8 mouse cellular contexts compared by ENCODE assay signal in genomic region chr17:29032274-29033069, GRCm38 (mm10). TPM values are rescaled to one million over a fixed set of nuclear protein-coding genes. Genes with fewer than 3 reads are reported as not detected.
DNase-seq lines count a peak whose midpoint lies in the region; ATAC-seq lines count a peak whose summit lies in the region.

Gene Srsf3, plus strand, starts transcription at chr17:29032628.

- H3K27me3 ChIP-seq in megakaryocyte, embryonic 14.5 days (replicated peaks), result no peaks in the 10 kb centered on the region

- peaks cover 25% of the 10 kb centered on the region for H3K36me3 ChIP-seq in megakaryocyte, embryonic 14.5 days (replicated peaks; ENCODE audit: low read length)

- DNase-seq in ZHBTc4 (ENCODE audit: low read depth, low spot score), result peak; percentile 99
- peak; percentile 96 to 98 for DNase-seq in gastrocnemius, adult 8-10 months (ENCODE audit: low spot score in 2 of 2)
- DNase-seq in hindlimb bud, embryonic 11.5 days (ENCODE audit: extremely low spot score, low read depth, low spot score), result peak; percentile 93
- peak; percentile 98 for DNase-seq in left cerebral cortex, adult 8-10 months (ENCODE audit: low spot score in 2 of 2)
- DNase-seq in right cerebral cortex, postnatal 10 days (ENCODE audit: low spot score in 2 of 2), result peak; percentile 100
- DNase-seq in urinary bladder, postnatal 25 days (ENCODE audit: low spot score), result peak; percentile 96

- H3K4me3 ChIP-seq in megakaryocyte, embryonic 14.5 days (replicated peaks), result peak within 1 kb of the TSS; percentile 97

- H3K4me1 ChIP-seq in megakaryocyte, embryonic 14.5 days, result peaks cover 44% of the 10 kb centered on the region

- H3K9me3 ChIP-seq in megakaryocyte, embryonic 14.5 days, result no peaks in the 10 kb centered on the region

- ATAC-seq in common myeloid progenitor, adult 5-6 weeks (replicated peaks; ENCODE audit: low read depth, poor library complexity, severe bottlenecking), result peak; percentile 89

RNA-seq across cellular contexts. Expression of gene Srsf3, which starts in this region (rescaled TPM):
- 954 and 1,077 TPM in 2 replicates for total RNA-seq in common myeloid progenitor, adult 5-6 weeks (2017)
- 10 to 100 TPM; 29.4 to 43.1 (median 37.1) TPM for total RNA-seq in gastrocnemius, adult 8-10 months (2022)
- total RNA-seq in left cerebral cortex, adult 8-10 months (2022), result 100 to 1,000 TPM; 101 to 142 (median 115) TPM
- polyA plus RNA-seq in megakaryocyte, embryonic 14.5 days (2012; ENCODE audit: insufficient read depth, low replicate concordance), result 27.5 and 103 TPM in 2 replicates

Comparison
In these comparisons a context has a peak if more than half of its experiments do, and no peak if none do; other contexts are left out.
1. Peak in every context shown above with its lines: DNase-seq, ATAC-seq and H3K4me3 ChIP-seq.